Mouse (Mus musculus): Measurements from ENCODE around the gene Gm10392.

DNA sequence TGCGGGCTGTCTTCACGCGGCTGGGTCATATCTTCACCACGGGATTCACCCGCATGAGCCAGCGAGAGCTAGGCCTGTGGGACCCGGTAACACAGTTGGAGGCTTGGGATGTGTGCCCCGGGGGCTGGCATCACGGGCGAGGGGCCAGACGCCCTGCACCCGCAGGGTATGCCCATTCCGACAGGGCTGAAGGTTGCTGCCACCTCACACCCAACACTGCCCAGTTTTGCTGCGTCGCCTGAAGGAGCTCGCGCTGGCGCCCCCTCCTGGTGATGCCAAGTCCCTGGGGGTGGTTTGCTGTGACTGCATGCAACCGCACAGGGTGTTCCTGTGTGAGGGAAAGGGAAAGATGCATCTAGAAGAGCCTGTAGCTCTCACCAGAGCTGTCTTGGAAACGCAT, 51.2 kb downstream of the Gm10392 start:
- TF ChIP-seq CTCF (IDR thresholded peaks at IDR 0.05; ENCODE audit: borderline replicate concordance, control insufficient read depth, extremely low read depth, insufficient read depth, low read length, poor library complexity), result peak; percentile 95
- TF ChIP-seq POLR2A (IDR thresholded peaks at IDR 0.05; ENCODE audit: control insufficient read depth, extremely low read depth, insufficient read depth, low read length, poor library complexity), result no peak
